Mouse (Mus musculus) heart, postnatal 0 days (tissue): Measurements from ENCODE around the gene Gpr180.

Source experiments
- CTCF ChIP-seq: IDR thresholded peaks from 2 replicates; pipeline ENCODE4 v1.5.1; 2016; ENCODE audit warnings: antibody characterized with exemption, control low read depth, low read depth
- EP300 ChIP-seq: IDR thresholded peaks from 2 replicates; pipeline ENCODE4 v1.6.1; 2016; ENCODE audit warnings: antibody characterized with exemption, low read depth

DNA sequence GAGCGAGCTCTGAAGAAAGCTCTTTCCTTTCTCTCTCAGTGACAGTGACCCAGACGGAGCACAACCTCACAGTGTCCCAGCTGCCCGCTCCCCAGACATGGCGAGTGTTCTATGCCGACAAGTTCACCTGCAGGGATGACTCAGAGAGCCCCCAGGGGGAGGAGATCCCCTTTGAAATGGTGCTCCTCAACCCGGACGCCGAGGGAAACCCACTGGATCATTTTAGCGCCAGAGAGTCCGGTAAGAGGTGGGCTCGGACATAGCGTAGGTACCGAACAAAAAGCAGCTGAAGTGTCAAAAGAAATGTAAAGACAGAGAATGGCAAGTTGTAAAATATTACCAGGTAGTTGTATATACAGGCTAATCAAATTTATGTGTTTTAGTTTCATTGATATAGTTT lies 11.1 kb downstream of the Gpr180 start:
- no peak for TF ChIP-seq CTCF
- no peak for TF ChIP-seq EP300
